Mouse (Mus musculus) natural killer cell, adult 2 months (primary cell): Measurements from ENCODE around the gene Hoxc4.
A peak's percentile ranks its signal among the peaks of the same experiment; 100 is the strongest.

Source experiments
- DNase-seq, 2 experiments: peaks; one replicate each; pipeline ENCODE4 v3.0.0; 2022; ENCODE audit warnings: low spot score in 2 of 2

The Hoxc4 gene

GRCm38 (mm10) chr15:103011928-103012486 is 6.7 kb upstream of the Hoxc4 start:
- DNase-seq, result no peak

DNA sequence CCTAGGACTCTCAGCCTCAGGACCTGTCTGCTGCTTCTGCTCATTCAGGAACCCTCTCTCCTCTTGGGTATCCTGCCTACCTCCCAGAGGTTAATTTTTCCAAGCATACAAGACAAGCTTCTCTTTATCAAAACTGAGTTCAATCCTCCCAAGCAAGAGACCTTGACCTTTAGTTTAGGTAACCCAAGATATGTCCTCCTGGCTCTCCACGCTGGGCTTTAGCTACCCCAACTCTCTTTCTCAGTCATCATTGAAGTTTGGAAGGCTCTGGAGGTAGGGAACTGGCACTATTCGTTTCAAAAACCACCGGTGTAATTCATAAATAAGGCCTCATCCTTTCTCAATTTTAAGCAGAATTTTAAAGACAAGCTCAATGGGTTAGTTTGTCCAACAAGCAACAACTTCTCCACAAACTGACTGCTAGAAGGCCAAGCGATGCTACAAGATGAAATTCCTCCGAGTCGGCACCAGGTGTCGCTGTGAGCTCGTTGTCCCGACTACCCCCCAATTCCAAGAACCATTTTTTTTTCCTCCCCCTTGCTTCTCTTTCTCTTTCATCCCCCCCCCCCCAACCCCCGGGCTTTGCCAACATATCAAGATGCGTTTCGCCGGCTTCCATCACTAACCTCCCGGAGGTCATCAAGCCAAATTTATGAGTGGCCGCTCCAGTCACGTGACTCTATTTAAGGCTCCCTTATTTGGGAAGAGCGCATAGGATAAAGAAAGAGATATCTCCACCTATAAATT is 5.3 kb upstream of the Hoxc4 start:
- peak in 1 of 2 experiments; percentile 29 for DNase-seq

GRCm38 (mm10) chr15:103014166-103015008 is 4.3 kb upstream of the Hoxc4 start:
- DNase-seq, result no peak

GRCm38 (mm10) chr15:103015009-103015399 is 3.7 kb upstream of the Hoxc4 start:
- DNase-seq, result no peak

GRCm38 (mm10) chr15:103015406-103016166 is 3.1 kb upstream of the Hoxc4 start:
- DNase-seq, result no peak

GRCm38 (mm10) chr15:103020899-103021418 is 2.2 kb downstream of the Hoxc4 start:
- no peak for DNase-seq

- no peak for DNase-seq
Observed at GRCm38 (mm10) chr15:103021544-103021943, 2.8 kb downstream of the Hoxc4 start.

- no peak for DNase-seq
Observed at GRCm38 (mm10) chr15:103024131-103024530, 5.4 kb downstream of the Hoxc4 start.

DNA sequence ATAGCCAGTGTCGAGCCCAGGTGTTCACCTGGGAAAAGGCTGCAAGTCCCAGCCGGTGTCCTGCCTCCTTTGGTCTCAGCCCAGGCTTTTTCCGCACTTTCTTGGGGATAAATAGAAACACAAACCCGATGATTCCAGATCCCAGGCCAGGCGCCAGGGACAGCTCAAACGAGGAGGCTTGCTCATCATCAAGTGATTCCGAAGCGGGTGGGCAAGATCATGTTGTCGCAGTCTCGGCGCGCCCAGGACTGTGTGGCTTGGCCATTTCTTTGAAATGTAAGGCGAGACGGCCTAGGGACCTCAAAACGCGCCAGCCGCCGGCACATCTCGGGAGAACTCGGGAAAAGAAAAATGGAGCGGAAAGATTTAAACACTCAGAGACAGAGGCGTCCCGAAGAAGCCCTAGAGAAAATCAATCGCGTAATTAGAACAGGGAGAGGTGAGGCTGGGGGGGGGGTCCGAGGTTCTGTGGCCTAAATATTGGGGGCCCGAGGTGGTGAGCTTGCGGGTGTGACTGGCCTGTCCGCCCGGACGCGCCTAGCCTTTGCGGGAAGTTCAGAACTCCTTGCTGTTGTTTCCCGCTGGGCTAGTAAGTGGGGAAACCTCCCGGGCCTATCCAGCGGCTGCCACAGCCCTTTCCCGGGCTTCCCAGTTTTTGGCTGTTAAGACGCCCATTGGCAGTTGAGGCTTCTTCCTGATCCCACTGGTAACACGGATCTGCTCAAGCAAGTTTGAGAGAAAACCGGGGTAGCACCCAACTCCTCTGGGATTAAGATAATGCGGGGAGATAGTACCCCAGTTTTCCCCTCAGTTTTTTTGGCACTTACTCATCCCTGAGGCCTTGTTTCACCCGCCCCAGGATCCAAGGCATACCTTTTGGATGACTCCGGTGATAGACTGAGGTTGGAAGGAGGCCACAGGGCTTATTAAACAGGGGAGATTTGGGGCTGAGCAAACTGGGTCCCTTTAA is 8.8 kb downstream of the Hoxc4 start:
- no peak for DNase-seq

DNA sequence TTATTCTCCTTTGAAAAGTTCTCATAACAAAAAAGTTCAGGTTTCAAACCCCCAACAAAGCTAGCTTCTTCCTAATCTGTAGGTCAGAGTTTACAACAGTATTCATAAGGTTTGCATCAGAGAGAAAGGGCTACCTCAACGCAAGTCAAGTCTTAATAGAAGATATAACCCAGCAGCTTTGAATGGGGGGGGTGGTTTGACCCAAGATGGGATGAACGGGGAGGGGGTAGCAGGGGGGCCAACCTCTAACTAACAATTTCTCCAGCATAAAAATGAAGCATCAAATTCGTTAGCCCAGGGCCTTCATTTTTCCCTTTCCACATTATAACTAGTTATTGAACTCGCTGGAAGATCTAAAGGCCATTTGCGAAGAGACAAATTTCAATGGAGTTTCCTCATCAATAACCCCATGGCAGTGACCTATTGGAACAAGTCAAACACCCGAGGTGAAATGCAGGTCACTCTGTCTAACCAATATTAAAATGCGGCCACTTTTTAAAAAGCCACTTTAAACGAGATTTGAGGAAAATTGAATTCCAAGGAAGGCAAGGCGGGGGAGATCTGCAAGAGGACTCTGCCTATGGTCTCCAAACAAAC is 10.3 kb downstream of the Hoxc4 start:
- DNase-seq, result no peak

DNA sequence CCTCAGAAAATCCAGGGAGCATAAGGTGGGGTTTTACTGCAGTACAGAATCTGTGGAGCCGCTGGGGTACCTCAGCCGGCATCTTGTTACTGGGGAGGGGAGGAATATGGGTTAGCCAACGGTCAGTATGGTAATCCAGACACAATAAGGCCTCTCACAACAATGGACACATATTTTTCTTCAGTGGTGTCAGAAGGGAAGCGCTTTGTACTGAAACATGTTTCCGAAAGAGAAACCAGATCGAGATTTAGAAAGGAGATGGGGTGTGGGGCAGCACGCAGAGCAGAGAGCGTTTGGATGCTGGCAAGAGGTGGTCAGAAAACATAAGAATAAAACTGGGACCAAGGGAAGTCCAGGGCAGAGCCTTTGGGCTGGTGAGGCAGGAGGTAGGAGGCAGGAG is 11.4 kb downstream of the Hoxc4 start:
- no peak for DNase-seq

DNA sequence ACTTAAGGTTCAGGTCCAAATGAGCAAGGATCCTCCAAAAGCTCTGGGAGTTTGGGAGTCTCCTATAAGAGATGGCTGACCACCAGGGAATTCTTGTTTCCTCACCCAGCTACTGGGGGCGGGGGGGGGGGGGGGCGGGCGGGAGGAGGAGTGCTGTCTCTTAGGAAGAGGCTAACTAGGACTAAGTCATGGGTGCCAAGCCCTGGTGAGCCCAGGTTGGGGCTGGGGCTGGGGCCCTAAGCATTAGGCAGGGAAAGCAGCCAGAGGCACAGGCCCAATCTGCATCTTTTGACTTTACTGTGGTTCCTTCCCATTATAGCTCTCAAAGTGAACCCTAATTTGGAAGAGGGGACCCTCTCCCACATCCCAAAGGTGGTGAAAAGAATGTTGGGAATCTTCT is 13.4 kb downstream of the Hoxc4 start:
- no peak for DNase-seq

DNA sequence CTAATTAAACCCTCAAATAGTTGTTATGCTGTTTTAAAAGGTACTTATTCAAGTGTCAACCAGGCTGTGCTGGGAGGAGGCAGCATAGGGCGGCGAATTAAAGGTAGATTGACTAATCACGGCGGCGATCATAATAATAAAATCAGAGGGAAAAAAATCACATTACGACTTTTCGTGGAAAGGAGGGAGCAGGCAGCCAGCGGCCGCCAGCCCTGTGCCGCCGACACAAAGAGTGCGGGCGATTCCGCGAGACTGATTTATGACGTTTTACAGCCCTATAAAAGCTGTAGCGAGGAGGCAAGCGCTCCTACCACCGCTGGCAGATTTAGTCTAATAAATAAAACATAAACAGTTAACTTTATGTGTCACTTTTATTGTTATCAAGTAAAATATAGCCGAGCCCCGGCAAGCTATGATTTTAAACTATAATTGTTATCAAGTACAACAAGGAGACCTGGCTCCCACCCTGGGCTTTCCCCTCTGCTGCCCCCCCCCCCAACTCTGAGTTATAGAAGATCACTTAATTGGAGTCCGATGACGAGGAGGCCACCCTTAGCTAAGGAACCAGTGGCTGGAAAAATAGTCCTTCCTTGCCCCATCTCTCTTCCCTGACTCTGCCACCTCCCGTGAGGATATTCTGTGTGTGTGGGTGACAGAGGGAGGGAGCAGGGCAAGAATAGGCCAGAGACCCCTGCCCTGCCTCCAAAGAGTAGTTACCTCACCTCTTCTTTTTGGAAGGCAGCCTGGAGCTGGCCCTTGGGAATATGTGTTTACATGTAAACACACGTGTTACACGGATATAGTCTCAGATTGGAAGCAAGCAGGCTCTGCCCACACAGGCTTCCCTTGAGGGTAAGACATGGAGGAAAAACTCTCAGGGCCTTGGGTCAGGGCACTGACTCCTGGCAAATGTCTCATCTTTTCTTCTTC is 14.2 kb downstream of the Hoxc4 start:
- no peak for DNase-seq

GRCm38 (mm10) chr15:103034043-103034806 is 15.5 kb downstream of the Hoxc4 start:
- no peak for DNase-seq

GRCm38 (mm10) chr15:103034807-103035547 is 16.2 kb downstream of the Hoxc4 start:
- DNase-seq, result no peak

GRCm38 (mm10) chr15:103035548-103035881 is 16.8 kb downstream of the Hoxc4 start:
- no peak for DNase-seq

DNA sequence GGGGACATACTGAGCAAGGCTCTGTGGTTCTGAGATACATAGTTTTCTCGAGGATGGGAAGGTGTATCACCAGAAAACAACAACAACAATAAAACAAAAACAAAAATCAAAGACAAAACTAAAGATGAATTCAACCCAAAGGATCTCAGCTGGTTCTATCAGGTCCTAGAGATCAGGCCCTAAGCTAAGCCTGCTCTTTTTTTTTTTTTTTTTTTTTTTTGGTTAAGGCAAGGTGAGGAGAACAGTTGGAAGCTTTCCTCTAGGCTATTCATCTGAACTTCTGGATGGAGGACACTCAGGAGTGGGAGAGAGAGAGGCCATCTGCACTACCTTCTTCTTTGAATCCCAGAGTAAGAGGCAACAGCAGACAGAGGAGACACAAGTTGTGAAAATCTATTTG is 18.8 kb downstream of the Hoxc4 start:
- no peak for DNase-seq
